Mouse (Mus musculus): Measurements from ENCODE around the gene Defb35. TPM values are rescaled to one million over a fixed set of nuclear protein-coding genes. Genes with fewer than 3 reads are reported as not detected.
"Not testable (repeated sequence)": the region's sequence is repeated elsewhere in the genome, so short reads cannot be mapped to it uniquely, and the experiment has no call there.

Defb35 gene
- total RNA-seq (2021): not detected
- long read RNA-seq, experiment 1: 0 reads
- long read RNA-seq, experiment 2: 0 reads

DNA sequence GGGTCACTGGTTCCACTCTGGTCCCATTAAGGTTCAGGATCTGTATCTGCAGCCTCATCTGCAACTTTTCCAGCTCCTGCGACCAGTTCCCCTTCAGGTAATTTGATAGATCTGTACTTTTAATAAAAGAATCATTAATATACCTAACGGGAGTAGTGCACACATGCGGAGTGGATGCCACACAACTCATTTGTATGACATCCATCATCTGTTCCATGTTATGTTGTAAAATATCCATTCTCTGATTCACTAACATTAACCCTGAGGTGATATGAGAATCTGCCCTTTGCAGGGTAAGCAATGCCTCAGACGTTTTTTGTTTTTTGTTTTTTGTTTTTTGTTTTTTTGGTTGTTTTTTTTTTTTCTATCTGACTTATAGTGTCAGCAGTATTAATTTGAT lies at the start of gene Defb35:
Gene Defb35 (plus strand): TSS at position 301 of the 400 bp plus-strand sequence.
- DNase-seq (ENCODE audit: low spot score in 2 of 2): not testable (repeated sequence)

DNA sequence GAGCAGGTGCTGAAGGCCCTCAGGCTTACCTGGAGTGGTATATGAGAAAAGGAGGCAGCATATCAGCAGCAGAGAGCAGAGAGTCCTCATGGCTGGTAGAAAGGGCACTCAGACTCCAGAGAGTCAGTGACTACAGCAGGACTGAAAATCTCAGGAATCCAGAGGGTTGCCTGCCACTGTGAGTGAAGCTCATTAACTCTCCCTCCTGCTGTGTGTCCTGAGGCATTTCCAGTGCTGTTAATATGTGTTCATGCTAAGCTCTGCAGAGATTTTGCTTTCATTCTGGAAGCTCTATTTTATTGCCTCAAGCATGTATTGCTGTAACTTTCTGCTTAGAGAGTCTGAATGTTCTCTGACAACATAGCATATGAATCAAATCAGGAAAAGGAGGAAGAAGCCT lies 31.9 kb upstream of the Defb35 start, which contains the start of gene Defb11:
Gene Defb11 (minus strand): TSS at position 123 of the 400 bp plus-strand sequence.
- DNase-seq (ENCODE audit: low spot score in 2 of 2): not testable (repeated sequence)

GRCm38 (mm10) chr8:21911931-21912330 lies 26.2 kb upstream of the Defb35 start:
- no peak for DNase-seq (ENCODE audit: low spot score in 2 of 2)

GRCm38 (mm10) chr8:21912554-21912953 lies 25.6 kb upstream of the Defb35 start:
- no peak for DNase-seq (ENCODE audit: low spot score in 2 of 2)

DNA sequence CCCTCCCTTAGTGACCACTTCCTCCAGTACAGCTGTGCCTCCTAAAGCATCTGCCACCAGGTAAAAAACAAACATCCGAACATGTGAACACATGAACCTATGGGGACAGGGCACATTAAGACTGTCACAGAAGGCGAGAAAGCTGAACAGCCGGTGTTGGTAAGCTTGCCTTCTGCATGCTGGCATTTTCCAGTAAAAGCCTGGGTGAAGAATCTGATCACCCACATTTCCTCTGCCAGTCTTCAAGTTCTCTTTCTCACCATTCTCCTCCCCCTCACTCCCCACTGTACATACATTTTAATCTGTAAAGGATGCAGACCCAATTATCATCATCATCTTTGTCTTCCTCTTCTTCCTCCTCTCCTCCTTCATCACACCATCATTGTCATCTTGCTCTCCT lies 22.5 kb upstream of the Defb35 start:
- DNase-seq (ENCODE audit: low spot score in 2 of 2): peak in 1 of 2 experiments; percentile 28

DNA sequence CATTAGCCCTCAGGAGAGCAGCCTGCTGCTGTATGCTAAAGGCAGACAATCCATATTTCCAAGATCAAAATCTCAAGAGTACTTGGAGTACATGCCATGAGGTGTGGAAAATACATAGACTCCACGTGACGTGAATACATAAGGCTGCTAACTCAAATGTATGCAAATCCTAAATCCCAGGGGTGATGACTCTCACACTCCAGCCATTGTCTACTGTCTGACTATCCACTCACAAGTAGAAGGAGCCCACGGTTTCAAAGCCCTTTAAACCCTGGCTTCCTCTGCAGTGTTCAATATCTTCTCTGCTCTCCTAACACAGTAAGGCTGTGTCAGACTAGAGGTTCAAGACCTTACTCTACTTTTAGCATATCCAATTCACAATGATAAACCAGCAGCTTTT lies 7.4 kb upstream of the Defb35 start:
- not testable (repeated sequence) for DNase-seq (ENCODE audit: low spot score in 2 of 2)

- DNase-seq (ENCODE audit: low spot score in 2 of 2): no peak
Measured at GRCm38 (mm10) chr8:21932610-21933009, 5.5 kb upstream of the Defb35 start, which contains the start of gene Defb15. TSS of gene Defb15 (minus strand) at chr8:21932710.

DNA sequence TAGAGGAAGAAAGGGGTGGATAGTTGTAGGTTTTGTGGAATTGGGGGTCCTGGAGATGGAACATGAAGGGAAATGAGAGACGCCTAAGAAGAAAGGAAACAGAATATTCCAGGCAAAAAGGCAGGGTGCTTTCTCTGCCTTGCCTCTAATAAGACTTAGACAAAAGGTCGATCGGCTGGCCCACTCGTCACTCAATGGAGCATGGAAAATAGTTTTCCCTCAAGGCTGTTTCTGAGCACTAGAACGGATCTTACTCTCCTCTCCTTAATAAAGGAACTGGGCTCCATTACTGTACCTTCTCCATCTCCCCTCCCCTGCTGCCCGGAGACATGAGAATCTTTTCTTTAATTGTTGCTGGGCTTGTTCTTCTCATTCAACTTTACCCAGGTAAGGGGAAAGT lies 8.3 kb downstream of the Defb35 start, which contains the start of gene Defb13:
Gene Defb13 (plus strand): TSS at position 301 of the 400 bp plus-strand sequence.
- DNase-seq (ENCODE audit: low spot score in 2 of 2): no peak

GRCm38 (mm10) chr8:21947311-21948017 lies 9.3 kb downstream of the Defb35 start:
- no peak for DNase-seq (ENCODE audit: low spot score in 2 of 2)

GRCm38 (mm10) chr8:21955321-21955720 lies 17.2 kb downstream of the Defb35 start:
- peak; percentile 59 to 69 for DNase-seq (ENCODE audit: low spot score in 2 of 2)

GRCm38 (mm10) chr8:21956336-21956735 lies 18.2 kb downstream of the Defb35 start:
- DNase-seq (ENCODE audit: low spot score in 2 of 2): no peak

DNA sequence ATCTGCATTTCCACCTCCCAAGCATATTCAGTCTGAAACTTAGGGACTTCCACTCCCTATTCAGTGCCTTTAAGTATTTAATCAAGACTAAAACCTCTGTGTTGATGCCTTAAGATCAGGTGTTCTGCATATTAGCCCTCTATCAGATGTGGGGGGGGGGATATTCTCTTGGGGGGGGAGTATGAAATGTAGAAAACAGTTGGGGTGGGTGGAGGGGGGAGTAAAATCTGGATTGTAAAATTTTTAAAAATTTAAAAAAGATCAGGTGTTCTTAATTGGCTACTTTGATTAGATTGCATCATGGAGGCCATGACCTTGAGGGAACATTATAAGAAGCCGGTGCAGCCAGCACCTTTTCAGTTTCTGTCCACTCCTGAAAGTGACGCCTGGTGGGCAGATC lies 20.3 kb downstream of the Defb35 start, which contains the start of gene Fam90a1a:
Gene Fam90a1a (plus strand): TSS at position 301 of the 400 bp plus-strand sequence.
- no peak for DNase-seq (ENCODE audit: low spot score in 2 of 2)

DNA sequence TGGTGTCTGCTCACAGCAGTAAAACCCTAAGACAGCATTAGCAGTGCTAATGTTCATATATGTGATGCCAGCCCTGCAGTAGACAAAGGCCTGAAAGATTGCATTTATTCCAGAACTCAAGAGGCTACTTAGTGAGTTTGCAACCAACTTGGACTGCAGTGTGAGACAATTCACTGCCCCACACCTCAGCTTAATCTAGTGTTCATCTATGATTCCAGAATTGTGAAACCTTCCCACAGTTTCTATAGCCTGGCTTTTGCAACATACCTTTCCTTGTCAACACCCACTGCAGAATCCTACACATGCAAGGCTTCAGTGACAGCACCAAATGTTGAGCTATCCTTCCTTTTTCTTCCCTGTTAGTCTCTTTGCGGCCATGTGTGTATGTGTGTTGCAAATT lies 28.5 kb downstream of the Defb35 start:
- DNase-seq (ENCODE audit: low spot score in 2 of 2): no peak

GRCm38 (mm10) chr8:21969475-21969874 lies 31.3 kb downstream of the Defb35 start, which contains the start of gene Ccdc70:
TSS of gene Ccdc70 (plus strand) at chr8:21969775.
- DNase-seq (ENCODE audit: low spot score in 2 of 2): no peak

DNA sequence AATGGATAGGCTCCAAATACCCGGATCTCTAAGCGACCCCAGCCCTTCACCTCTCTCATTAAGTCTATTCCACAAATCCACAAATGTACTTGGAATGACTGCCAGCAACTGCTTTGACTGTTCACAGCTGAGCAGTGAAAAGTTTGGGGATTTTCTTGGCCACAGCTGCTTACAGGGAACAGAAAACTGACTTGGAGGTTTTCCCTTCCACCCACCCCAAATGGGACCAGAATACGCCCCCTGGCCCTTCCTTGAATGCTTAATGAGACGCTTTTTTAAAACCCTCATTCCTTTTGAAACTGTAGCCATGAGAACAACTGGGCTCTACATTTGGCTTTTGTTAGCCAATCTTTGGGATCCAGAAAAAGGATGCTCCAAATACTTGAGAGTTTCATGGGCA lies 40.0 kb downstream of the Defb35 start:
- peak in 1 of 2 experiments; percentile 42 for DNase-seq (ENCODE audit: low spot score in 2 of 2)

DNA sequence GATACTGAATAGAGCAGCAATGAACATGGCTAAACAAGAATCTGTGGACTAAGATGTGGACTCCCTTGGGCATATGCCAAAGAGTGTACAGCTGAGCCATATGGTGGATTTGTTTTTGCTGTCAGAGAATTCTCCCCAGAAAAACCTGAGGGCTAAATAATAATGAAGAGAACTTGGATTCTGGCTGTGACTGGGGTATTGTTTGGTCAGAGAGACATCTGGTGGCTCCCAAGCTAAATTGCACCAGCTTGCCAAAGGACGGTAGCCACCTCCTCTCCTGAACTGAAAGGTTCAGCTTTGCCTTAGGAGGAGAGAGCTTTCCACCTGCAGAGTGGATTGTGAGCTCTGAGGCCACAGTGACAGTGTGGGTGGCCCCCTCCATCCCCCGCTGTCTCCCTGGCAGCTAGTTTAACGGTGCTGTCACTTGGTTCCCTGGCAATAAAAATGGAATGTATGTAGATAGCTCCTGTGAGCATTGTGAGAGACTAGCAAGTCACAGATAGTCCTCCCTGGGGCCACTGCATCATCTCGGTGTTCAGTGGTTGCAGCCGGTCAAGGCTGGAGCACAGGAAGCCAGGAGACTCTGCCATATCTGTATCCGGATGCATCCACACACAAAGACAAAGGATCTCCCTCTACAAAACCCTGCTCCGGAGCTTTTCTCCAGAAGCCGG lies 43.6 kb downstream of the Defb35 start:
- peak; percentile 15 to 45 for DNase-seq (ENCODE audit: low spot score in 2 of 2)

Other genes starting within 250 kb of the Defb35 start
- not detected for gene AY761184, start 234.7 kb upstream of the Defb35 start, total RNA-seq (2021)
- not detected for gene Defa24, start 203.9 kb upstream of the Defb35 start, total RNA-seq (2021)
- not detected for gene Defb50, start 114.8 kb upstream of the Defb35 start, total RNA-seq (2021)
- not detected for gene Defb2, start 98.4 kb upstream of the Defb35 start, total RNA-seq (2021)
- not detected for gene Defb10, start 79.5 kb upstream of the Defb35 start, total RNA-seq (2021)
- gene Defb9, start 52.9 kb upstream of the Defb35 start, total RNA-seq (2021): not detected
- gene Defb11, start 31.9 kb upstream of the Defb35 start, total RNA-seq (2021): not detected
- gene Defb15, start 5.6 kb upstream of the Defb35 start, total RNA-seq (2021): not detected
- gene Defb13, start 8.4 kb downstream of the Defb35 start, total RNA-seq (2021): not detected
- not detected for gene Fam90a1a, start 20.4 kb downstream of the Defb35 start, total RNA-seq (2021)
- gene Ccdc70, start 31.4 kb downstream of the Defb35 start, total RNA-seq (2021): not detected
- gene Atp7b, start 122.0 kb downstream of the Defb35 start, total RNA-seq (2021): 1 to 10 TPM; 1.4 to 2.0 TPM
- gene Alg11, start 122.4 kb downstream of the Defb35 start, total RNA-seq (2021): 10 to 100 TPM; 29.6 to 36.1 TPM
- not detected for gene Nek5, start 186.7 kb downstream of the Defb35 start, total RNA-seq (2021)
- gene Nek3, start 228.1 kb downstream of the Defb35 start, total RNA-seq (2021): 1 to 10 TPM; 1.8 to 1.9 TPM
- under 1 TPM; 0.14 to 0.42 TPM for gene Ckap2, start 247.5 kb downstream of the Defb35 start, total RNA-seq (2021)

All from left cerebral cortex, adult 18-20 months (tissue).